In the genomic region with DNA sequence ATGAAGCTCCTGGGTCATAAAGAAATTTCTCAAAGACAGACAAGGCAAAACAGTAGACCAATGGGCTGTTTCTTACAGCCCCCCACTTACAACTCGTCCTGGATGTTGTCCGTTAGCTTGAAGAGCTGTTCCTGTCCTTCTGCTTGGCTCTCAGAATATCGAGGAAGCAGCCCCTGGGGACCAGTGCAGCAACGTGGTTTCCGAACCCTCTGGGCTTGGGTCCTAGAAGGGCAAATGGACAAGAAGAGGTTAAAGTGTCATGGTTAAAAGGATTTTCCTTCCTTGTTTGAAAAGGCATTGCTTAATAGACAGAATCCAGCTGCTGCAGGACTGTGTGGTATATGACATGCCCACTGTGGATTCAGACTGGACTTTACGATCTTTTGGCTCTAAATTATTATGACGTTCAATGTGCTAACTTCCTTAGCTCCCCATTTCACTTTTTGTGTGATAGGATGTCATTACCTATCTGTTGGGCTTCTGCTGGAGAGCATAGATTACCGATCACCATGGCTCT, we compare ENCODE assay signal across 19 mouse cellular contexts.
DNase-seq lines count a peak whose midpoint lies in the region; ATAC-seq and TF ChIP-seq lines count a peak whose summit lies in the region.
"Had no signal": no experiment of that assay in that cellular context is flagged by ENCODE, and none has a peak within 500 bp of the region (broad histone marks: within the 10 kb centered on the region; RNA-seq: fewer than 3 reads in every experiment).

No protein-coding gene starts in this region.

- H3K27ac ChIP-seq in heart, embryonic 14.5 days (replicated peaks in 1 of 2; ENCODE audit: control insufficient read depth in 1 of 2, insufficient read depth in 1 of 2, low read depth in 2 of 2, low read length in 2 of 2) = peak overlapping the region; percentile 19 to 57; a peak in 1 of 4 replicates
- no peak overlapping the region; the same call in 1 of the 2 replicates for H3K27ac ChIP-seq in lung, embryonic 14.5 days (ENCODE audit: low read depth)
- peak overlapping the region; percentile 31; the same call in 1 of the 2 replicates for H3K27ac ChIP-seq in embryonic facial prominence, embryonic 10.5 days (replicated peaks)
- no peak overlapping the region for H3K27ac ChIP-seq in layer of hippocampus, adult 2 months
- H3K27ac ChIP-seq: hindbrain, embryonic 14.5 days; liver, embryonic 14.5 days; neural tube, embryonic 12.5 days had no signal

- H3K4me1 ChIP-seq in heart, embryonic 14.5 days (ENCODE audit: control insufficient read depth in 2 of 2, insufficient read depth in 2 of 2, low read length in 2 of 2) = peaks cover 18 to 23% of the 10 kb centered on the region in 2 experiments
- no peaks in the 10 kb centered on the region for H3K4me1 ChIP-seq in lung, embryonic 14.5 days (ENCODE audit: insufficient read depth)
- H3K4me1 ChIP-seq in embryonic facial prominence, embryonic 10.5 days = peaks cover 50% of the 10 kb centered on the region

- no peak overlapping the region for H3K4me3 ChIP-seq in heart, embryonic 14.5 days (ENCODE audit: control insufficient read depth in 1 of 2, insufficient read depth in 1 of 2, low read depth in 1 of 2, low read length in 2 of 2)
- H3K4me3 ChIP-seq in lung, embryonic 14.5 days (ENCODE audit: low read depth, low read length) = no peak overlapping the region
- no peak overlapping the region for H3K4me3 ChIP-seq in embryonic facial prominence, embryonic 10.5 days
- no peak overlapping the region for H3K4me3 ChIP-seq in layer of hippocampus, adult 2 months
- H3K4me3 ChIP-seq: heart, embryonic 12.5 days; neural tube, embryonic 12.5 days had no signal

- H3K9ac ChIP-seq in heart, embryonic 14.5 days (ENCODE audit: low read length) = no peak overlapping the region
- H3K9ac ChIP-seq in lung, embryonic 14.5 days = no peak overlapping the region
- H3K9ac ChIP-seq: heart, embryonic 12.5 days; hindbrain, embryonic 14.5 days; liver, embryonic 14.5 days; neural tube, embryonic 12.5 days had no signal

- H3K36me3 ChIP-seq in heart, embryonic 14.5 days (ENCODE audit: control insufficient read depth, insufficient read depth, low read length) = peaks cover 9% of the 10 kb centered on the region; the same call in 1 of the 2 replicates
- H3K36me3 ChIP-seq in lung, embryonic 14.5 days (ENCODE audit: insufficient read depth) = no peaks in the 10 kb centered on the region
- H3K36me3 ChIP-seq in embryonic facial prominence, embryonic 10.5 days (replicated peaks) = no peaks in the 10 kb centered on the region; the same call in 1 of the 2 replicates
- H3K36me3 ChIP-seq: neural tube, embryonic 12.5 days had no signal

- no peaks in the 10 kb centered on the region for H3K9me3 ChIP-seq in heart, embryonic 14.5 days (ENCODE audit: control insufficient read depth, low read length)
- H3K9me3 ChIP-seq in lung, embryonic 14.5 days (ENCODE audit: low read depth, low read length) = no peaks in the 10 kb centered on the region
- H3K9me3 ChIP-seq in embryonic facial prominence, embryonic 10.5 days = no peaks in the 10 kb centered on the region
- H3K9me3 ChIP-seq: heart, embryonic 12.5 days; megakaryocyte, embryonic 14.5 days; neural tube, embryonic 12.5 days had no signal

- no peak for ATAC-seq in heart, embryonic 14.5 days (ENCODE audit: insufficient number of reproducible peaks, insufficient read depth, low FRiP score, low read depth)
- ATAC-seq in lung, embryonic 14.5 days (ENCODE audit: insufficient read depth) = peak; percentile 45; the same call in 1 of the 2 replicates
- ATAC-seq: forebrain, embryonic 16.5 days; intestine, embryonic 16.5 days had no signal

- no peak for TF ChIP-seq CTCF in lung, embryonic 14.5 days (IDR thresholded peaks at IDR 0.05; ENCODE audit: low read depth)
- TF ChIP-seq CTCF in layer of hippocampus, adult 2 months (conservative IDR thresholded peaks at IDR 0.05) = no peak

- intact Hi-C loops in heart, postnatal 10 days (cut with DNase I) = no loop called here
- intact Hi-C loops in left cerebral cortex, postnatal 14 days (cut with DNase I) = no loop called here

- H3K4me2 ChIP-seq in heart, embryonic 14.5 days (ENCODE audit: low read length) = no peak overlapping the region
- H3K4me2 ChIP-seq in lung, embryonic 14.5 days = no peak overlapping the region
- H3K4me2 ChIP-seq: heart, embryonic 12.5 days; hindbrain, embryonic 14.5 days; neural tube, embryonic 12.5 days had no signal

- H3K27me3 ChIP-seq in heart, embryonic 14.5 days (ENCODE audit: control insufficient read depth, insufficient read depth, low read length) = no peaks in the 10 kb centered on the region
- no peaks in the 10 kb centered on the region for H3K27me3 ChIP-seq in lung, embryonic 14.5 days (ENCODE audit: insufficient read depth, low read length)
- H3K27me3 ChIP-seq in embryonic facial prominence, embryonic 10.5 days (replicated peaks; ENCODE audit: low read depth, poor library complexity, severe bottlenecking) = no peaks in the 10 kb centered on the region
- H3K27me3 ChIP-seq: heart, embryonic 12.5 days; megakaryocyte, embryonic 14.5 days; neural tube, embryonic 12.5 days had no signal

- no peak for DNase-seq in heart, postnatal 10 days
- DNase-seq in lung, embryonic 14.5 days = no peak
- DNase-seq in lung, adult 18-20 months = no peak
- no peak for DNase-seq in embryonic facial prominence, embryonic 10.5 days (ENCODE audit: low spot score)
- DNase-seq in kidney, postnatal 10 days = peak; percentile 71
- DNase-seq in left cerebral cortex, postnatal 14 days (ENCODE audit: low spot score in 2 of 2) = no peak
- no peak for DNase-seq in layer of hippocampus, adult 2 months (ENCODE audit: low spot score in 2 of 2)
- DNase-seq: adrenal gland, adult 2 months; cerebellum, postnatal 10 days; right cerebral cortex, postnatal 25 days; thymus, adult 18-20 months had no signal

- WGBS in heart, embryonic 14.5 days = 63% methylated on average over 8 of the region's 8 CpGs
- 48% methylated on average over 8 of the region's 8 CpGs for WGBS in lung, embryonic 14.5 days
- 72% methylated on average over 8 of the region's 8 CpGs for WGBS in embryonic facial prominence, embryonic 10.5 days

Comparison
In these comparisons a context has a peak if more than half of its experiments do, and no peak if none do; other contexts are left out.
1. H3K27ac ChIP-seq: peak in heart, embryonic 14.5 days (2 of 2) and embryonic facial prominence, embryonic 10.5 days (single experiment); none in lung, embryonic 14.5 days (single experiment) and layer of hippocampus, adult 2 months (single experiment).